Mouse (Mus musculus) ES-Bruce4 (cell line): ENCODE measurements around the gene Slc38a8.

Experiments used
- CTCF ChIP-seq: IDR thresholded peaks from one replicate; pipeline ENCODE4 v1.8.1; 2011; ENCODE audit warnings: low read depth, low read length
- POLR2A ChIP-seq: IDR thresholded peaks from one replicate; pipeline ENCODE4 v1.8.1; 2011; ENCODE audit warnings: low read length; ENCODE audit not compliant: insufficient read depth

GRCm38 (mm10) chr8:119439893-119440249 is 61.6 kb downstream of the Slc38a8 start:
- TF ChIP-seq CTCF (no peak), POLR2A (no peak)
